Mouse (Mus musculus) C2C12 (cell line): Measurements from ENCODE around the gene Fam171a2.

Source experiments
- CEBPB ChIP-seq: IDR thresholded peaks from one replicate; pipeline ENCODE4 v1.6.1; 2011; ENCODE audit warnings: low read depth, mild to moderate bottlenecking, control low read depth, moderate library complexity
- CTCF ChIP-seq: IDR thresholded peaks from one replicate; pipeline ENCODE4 v1.5.1; 2011; ENCODE audit not compliant: control insufficient read depth, insufficient read depth, insufficient read length
- MAX ChIP-seq: IDR thresholded peaks from one replicate; pipeline ENCODE4 v1.6.1; 2011; ENCODE audit warnings: mild to moderate bottlenecking, control low read depth
- USF1 ChIP-seq: IDR thresholded peaks from one replicate; pipeline ENCODE4 v1.6.1; 2011; ENCODE audit warnings: low read depth, mild to moderate bottlenecking, control low read depth, moderate library complexity

DNA sequence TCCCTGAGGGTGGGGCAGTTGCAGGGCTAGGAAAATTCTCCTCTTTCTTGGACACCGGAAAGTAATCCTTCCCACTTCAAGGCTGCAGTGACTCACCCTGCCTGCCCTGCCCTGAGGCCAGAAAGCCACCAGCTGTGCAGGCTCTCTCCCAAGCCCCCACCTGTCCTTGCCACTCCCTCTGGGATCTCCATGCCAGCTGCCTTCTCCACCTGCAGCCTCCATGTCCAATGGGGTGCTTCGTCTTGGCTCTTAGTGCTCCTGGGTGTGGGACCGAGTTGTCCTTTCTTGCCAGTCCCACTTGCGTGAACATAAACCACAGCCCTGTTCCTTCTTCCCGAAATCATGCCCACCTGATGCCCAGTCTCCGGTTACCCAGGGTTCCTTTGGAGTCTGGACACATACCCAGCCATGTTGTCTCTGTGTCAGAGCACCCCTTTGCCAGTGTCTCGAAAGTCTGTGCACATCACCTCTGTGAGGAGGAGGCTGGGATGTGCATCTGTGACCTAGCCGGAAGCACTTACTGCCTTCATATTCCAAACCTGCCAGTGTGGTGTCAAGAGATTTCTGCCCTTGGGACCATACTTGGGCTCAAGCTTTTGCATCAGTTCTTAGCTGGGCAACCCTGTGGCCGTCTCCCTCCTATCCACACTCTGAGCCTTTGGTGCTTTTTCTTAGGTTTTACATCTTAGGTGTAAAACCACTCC is 52.9 kb downstream of the Fam171a2 start:
- TF ChIP-seq CEBPB (no peak), CTCF (no peak), USF1 (no peak), MAX (no peak)
